Mouse (Mus musculus): ENCODE data around the gene 1810062G17Rik. TPM values are rescaled to one million over a fixed set of nuclear protein-coding genes. Genes with fewer than 3 reads are reported as not detected.

1810062G17Rik gene
- polyA plus RNA-seq, 1 experiment from 2014 or later, result 2.8 TPM

- peaks cover 20% of the 10 kb centered on the region; the same call in 1 of the 2 replicates for H3K36me3 ChIP-seq (ENCODE audit: control insufficient read depth, insufficient read depth)
- H3K4me3 ChIP-seq (ENCODE audit: low read depth, low read length), result no peak overlapping the region
- WGBS, result 79% methylated on average over 7 of the region's 7 CpGs
- H3K27me3 ChIP-seq (replicated peaks; ENCODE audit: control insufficient read depth, insufficient read depth, low read length), result no peaks in the 10 kb centered on the region
- no peak for ATAC-seq
- H3K27ac ChIP-seq (ENCODE audit: low read depth, low read length), result no peak overlapping the region
- TF ChIP-seq CTCF (IDR thresholded peaks at IDR 0.05; ENCODE audit: low read depth), result no peak
- H3K4me1 ChIP-seq (replicated peaks; ENCODE audit: control insufficient read depth, insufficient read depth, low read length), result no peaks in the 10 kb centered on the region
- H3K9ac ChIP-seq (ENCODE audit: low read depth, low read length), result no peak overlapping the region
- H3K9me3 ChIP-seq (ENCODE audit: control insufficient read depth), result no peaks in the 10 kb centered on the region
- no peak overlapping the region for H3K4me2 ChIP-seq (replicated peaks; ENCODE audit: low read depth)
These were observed 15.0 kb upstream of the 1810062G17Rik start for GRCm38 (mm10) chr3:36460717-36461116.

- no peak for ATAC-seq
- Histone ChIP-seq H3K27me3 (replicated peaks; ENCODE audit: control insufficient read depth, insufficient read depth, low read length) (no peaks in the 10 kb centered on the region), H3K36me3 (ENCODE audit: control insufficient read depth, insufficient read depth) (peaks cover 19% of the 10 kb centered on the region; the same call in 1 of the 2 replicates), H3K9me3 (ENCODE audit: control insufficient read depth) (no peaks in the 10 kb centered on the region), H3K27ac (ENCODE audit: low read depth, low read length) (no peak overlapping the region), H3K4me1 (replicated peaks; ENCODE audit: control insufficient read depth, insufficient read depth, low read length) (no peaks in the 10 kb centered on the region), H3K4me2 (replicated peaks; ENCODE audit: low read depth) (no peak overlapping the region), H3K4me3 (ENCODE audit: low read depth, low read length) (no peak overlapping the region), H3K9ac (ENCODE audit: low read depth, low read length) (no peak overlapping the region)
- TF ChIP-seq CTCF (IDR thresholded peaks at IDR 0.05; ENCODE audit: low read depth), result no peak
- WGBS, result 89% methylated on average over 5 of the region's 5 CpGs
These were observed 13.9 kb upstream of the 1810062G17Rik start for GRCm38 (mm10) chr3:36461819-36462218.

- H3K4me2 ChIP-seq (replicated peaks; ENCODE audit: low read depth), result no peak overlapping the region
- H3K4me3 ChIP-seq (ENCODE audit: low read depth, low read length), result no peak overlapping the region
- peaks cover 14% of the 10 kb centered on the region; the same call in 1 of the 2 replicates for H3K36me3 ChIP-seq (ENCODE audit: control insufficient read depth, insufficient read depth)
- 14% methylated on average over 1 of the region's 1 CpGs for WGBS
- no peaks in the 10 kb centered on the region for H3K27me3 ChIP-seq (replicated peaks; ENCODE audit: control insufficient read depth, insufficient read depth, low read length)
- TF ChIP-seq CTCF (IDR thresholded peaks at IDR 0.05; ENCODE audit: low read depth), result no peak
- ATAC-seq, result no peak
- H3K27ac ChIP-seq (ENCODE audit: low read depth, low read length), result no peak overlapping the region
- no peaks in the 10 kb centered on the region for H3K4me1 ChIP-seq (replicated peaks; ENCODE audit: control insufficient read depth, insufficient read depth, low read length)
- no peak overlapping the region for H3K9ac ChIP-seq (ENCODE audit: low read depth, low read length)
- H3K9me3 ChIP-seq (ENCODE audit: control insufficient read depth), result no peaks in the 10 kb centered on the region
These were observed 13.4 kb upstream of the 1810062G17Rik start for GRCm38 (mm10) chr3:36462348-36462747.

GRCm38 (mm10) chr3:36465538-36465937 is 10.2 kb upstream of the 1810062G17Rik start:
- Histone ChIP-seq H3K36me3 (ENCODE audit: control insufficient read depth, insufficient read depth) (peaks cover 7% of the 10 kb centered on the region; the same call in 1 of the 2 replicates), H3K4me3 (ENCODE audit: low read depth, low read length) (no peak overlapping the region), H3K4me2 (replicated peaks; ENCODE audit: low read depth) (no peak overlapping the region), H3K27me3 (replicated peaks; ENCODE audit: control insufficient read depth, insufficient read depth, low read length) (no peaks in the 10 kb centered on the region), H3K27ac (ENCODE audit: low read depth, low read length) (no peak overlapping the region), H3K4me1 (replicated peaks; ENCODE audit: control insufficient read depth, insufficient read depth, low read length) (no peaks in the 10 kb centered on the region), H3K9me3 (ENCODE audit: control insufficient read depth) (no peaks in the 10 kb centered on the region), H3K9ac (ENCODE audit: low read depth, low read length) (no peak overlapping the region)
- no peak for ATAC-seq
- 52% methylated on average over 7 of the region's 7 CpGs for WGBS
- no peak for TF ChIP-seq CTCF (IDR thresholded peaks at IDR 0.05; ENCODE audit: low read depth)

- H3K4me2 ChIP-seq (replicated peaks; ENCODE audit: low read depth), result no peak overlapping the region
- no peak for TF ChIP-seq CTCF (IDR thresholded peaks at IDR 0.05; ENCODE audit: low read depth)
- H3K9me3 ChIP-seq (ENCODE audit: control insufficient read depth), result no peaks in the 10 kb centered on the region
- H3K4me3 ChIP-seq (ENCODE audit: low read depth, low read length), result no peak overlapping the region
- H3K27ac ChIP-seq (ENCODE audit: low read depth, low read length), result no peak overlapping the region
- H3K36me3 ChIP-seq (ENCODE audit: control insufficient read depth, insufficient read depth), result peaks cover 6% of the 10 kb centered on the region; the same call in 1 of the 2 replicates
- no peaks in the 10 kb centered on the region for H3K4me1 ChIP-seq (replicated peaks; ENCODE audit: control insufficient read depth, insufficient read depth, low read length)
- WGBS, result 81% methylated on average over 7 of the region's 7 CpGs
- no peaks in the 10 kb centered on the region for H3K27me3 ChIP-seq (replicated peaks; ENCODE audit: control insufficient read depth, insufficient read depth, low read length)
- no peak overlapping the region for H3K9ac ChIP-seq (ENCODE audit: low read depth, low read length)
- peak; percentile 78 for ATAC-seq
These were observed 8.1 kb upstream of the 1810062G17Rik start for GRCm38 (mm10) chr3:36467632-36468031.

- Histone ChIP-seq H3K4me3 (ENCODE audit: low read depth, low read length) (no peak overlapping the region), H3K9ac (ENCODE audit: low read depth, low read length) (no peak overlapping the region), H3K36me3 (ENCODE audit: control insufficient read depth, insufficient read depth) (peaks cover under 1% of the 10 kb centered on the region; the same call in 1 of the 2 replicates), H3K9me3 (ENCODE audit: control insufficient read depth) (no peaks in the 10 kb centered on the region), H3K27ac (ENCODE audit: low read depth, low read length) (no peak overlapping the region), H3K27me3 (replicated peaks; ENCODE audit: control insufficient read depth, insufficient read depth, low read length) (no peaks in the 10 kb centered on the region), H3K4me1 (replicated peaks; ENCODE audit: control insufficient read depth, insufficient read depth, low read length) (peaks cover 3% of the 10 kb centered on the region; the same call in 1 of the 2 replicates), H3K4me2 (replicated peaks; ENCODE audit: low read depth) (no peak overlapping the region)
- 63% methylated on average over 2 of the region's 2 CpGs for WGBS
- TF ChIP-seq CTCF (IDR thresholded peaks at IDR 0.05; ENCODE audit: low read depth), result no peak
- ATAC-seq, result no peak
These were observed 6.9 kb upstream of the 1810062G17Rik start for GRCm38 (mm10) chr3:36468871-36469270.

GRCm38 (mm10) chr3:36471856-36472255 is 3.9 kb upstream of the 1810062G17Rik start:
- Histone ChIP-seq H3K27me3 (replicated peaks; ENCODE audit: control insufficient read depth, insufficient read depth, low read length) (no peaks in the 10 kb centered on the region), H3K27ac (ENCODE audit: low read depth, low read length) (no peak overlapping the region), H3K36me3 (ENCODE audit: control insufficient read depth, insufficient read depth) (no peaks in the 10 kb centered on the region), H3K9me3 (ENCODE audit: control insufficient read depth) (no peaks in the 10 kb centered on the region), H3K4me1 (replicated peaks; ENCODE audit: control insufficient read depth, insufficient read depth, low read length) (peaks cover 7% of the 10 kb centered on the region), H3K9ac (ENCODE audit: low read depth, low read length) (no peak overlapping the region), H3K4me3 (ENCODE audit: low read depth, low read length) (no peak overlapping the region), H3K4me2 (replicated peaks; ENCODE audit: low read depth) (no peak overlapping the region)
- no peak for ATAC-seq
- WGBS, result 46% methylated on average over 4 of the region's 4 CpGs
- TF ChIP-seq CTCF (IDR thresholded peaks at IDR 0.05; ENCODE audit: low read depth), result no peak

Measured in intestine, postnatal 0 days (tissue).